Mouse (Mus musculus) right cerebral cortex, adult 18-20 months (tissue): ENCODE data around the gene Gm10065.
"Not testable (repeated sequence)": the region's sequence is repeated elsewhere in the genome, so short reads cannot be mapped to it uniquely, and the experiment has no call there.

Experiments used
- DNase-seq: peaks from one replicate; pipeline ENCODE4 v3.0.0; 2022; ENCODE audit warnings: mixed read lengths

Gene Gm10065

DNA sequence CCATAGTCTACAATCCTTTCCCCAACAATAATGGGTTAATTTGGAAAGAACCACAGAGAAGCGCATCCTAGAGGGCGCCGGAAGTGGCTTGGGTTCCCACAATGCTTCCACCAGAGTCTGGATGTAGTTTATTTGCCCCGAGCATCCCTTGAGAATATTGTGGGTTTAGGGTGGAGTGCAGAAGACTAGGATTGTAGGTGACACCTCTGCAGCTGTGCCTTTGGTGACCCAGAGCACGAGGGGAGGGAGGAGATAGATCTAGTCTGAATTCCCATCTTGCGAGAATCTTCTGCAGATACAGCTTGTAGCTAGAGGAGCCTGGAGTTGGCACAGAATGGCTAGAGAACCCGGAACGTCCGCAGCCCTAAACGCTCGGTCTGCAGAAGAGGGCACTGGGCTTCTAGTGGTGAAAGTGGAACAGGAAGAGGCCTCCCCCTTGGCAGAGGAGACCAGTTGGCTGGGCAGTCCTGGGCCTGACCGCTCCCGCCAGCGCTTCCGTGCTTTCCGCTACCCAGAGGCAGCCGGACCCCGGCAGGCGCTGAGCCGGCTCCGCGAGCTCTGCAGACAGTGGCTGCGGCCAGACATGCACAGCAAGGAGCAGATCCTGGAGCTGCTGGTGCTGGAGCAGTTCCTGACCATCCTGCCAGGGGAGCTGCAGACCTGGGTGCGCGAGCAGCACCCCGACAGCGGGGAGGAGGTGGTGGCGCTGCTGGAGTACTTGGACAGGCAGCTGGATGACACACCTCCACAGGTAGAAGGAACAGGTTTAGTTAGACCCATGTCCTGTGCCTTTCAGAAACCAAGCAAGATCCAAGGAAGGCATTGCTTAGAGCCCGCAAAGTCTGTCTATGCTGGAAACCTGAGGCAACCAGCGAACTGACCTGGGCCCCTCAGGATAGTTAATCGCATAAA, at the start of gene Gm10065, which contains the start of gene Zkscan4:
TSS of gene Gm10065 (minus strand) at position 683 of the 912 bp plus-strand sequence.
TSS of gene Zkscan4 (plus strand) at position 149 of the 912 bp plus-strand sequence.
- peak; percentile 84 for DNase-seq

- peak; percentile 84 for DNase-seq
These were observed 27.0 kb upstream of the Gm10065 start for GRCm38 (mm10) chr13:21506221-21506649.

GRCm38 (mm10) chr13:21502296-21502695, 23.1 kb upstream of the Gm10065 start:
- DNase-seq: no peak

- not testable (repeated sequence) for DNase-seq
These were observed 21.9 kb upstream of the Gm10065 start, which contains the start of gene Gm11273 for GRCm38 (mm10) chr13:21501182-21501581. Gene Gm11273 (minus strand): TSS chr13:21501418.

DNA sequence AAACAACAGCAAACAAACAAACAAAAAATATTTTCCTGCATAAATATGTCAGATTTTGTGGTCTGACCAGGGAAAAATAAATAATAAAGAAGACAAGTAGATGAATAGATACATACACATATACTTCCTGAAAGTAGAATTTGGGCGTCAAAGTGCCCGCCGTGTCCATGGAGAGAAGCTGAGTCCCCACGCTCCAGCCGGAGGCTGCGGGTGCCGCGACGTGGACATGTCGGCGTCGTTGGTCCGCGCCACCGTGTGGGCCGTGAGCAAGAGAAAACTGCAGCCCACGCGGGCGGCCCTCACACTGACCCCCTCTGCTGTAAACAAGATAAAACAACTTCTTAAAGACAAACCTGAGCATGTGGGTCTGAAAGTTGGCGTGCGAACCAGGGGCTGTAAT, 15.8 kb upstream of the Gm10065 start, which contains the start of gene AK157302:
TSS of gene AK157302 (plus strand) at position 144 of the 400 bp plus-strand sequence.
- DNase-seq: no peak

GRCm38 (mm10) chr13:21492847-21493246, 13.6 kb upstream of the Gm10065 start:
- DNase-seq: no peak

DNA sequence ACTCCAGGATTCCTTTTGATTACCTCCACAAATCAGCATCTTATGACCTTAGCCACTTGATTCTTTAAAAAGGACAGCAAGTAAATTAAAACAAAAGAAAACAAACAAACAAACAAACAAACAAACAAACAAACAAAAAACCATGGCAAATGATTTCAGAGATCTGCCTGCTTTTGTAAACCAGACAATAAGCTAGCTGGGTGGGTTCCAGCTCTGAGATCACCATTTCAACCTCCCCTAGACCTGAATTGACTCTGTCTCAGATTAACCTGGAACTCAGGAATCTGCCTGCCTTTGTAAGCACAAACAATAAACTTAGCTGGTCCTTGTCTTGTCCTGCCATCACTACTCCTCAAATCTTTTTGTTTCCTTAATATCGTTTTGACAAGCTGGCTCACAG, 7.6 kb upstream of the Gm10065 start:
- DNase-seq: no peak

DNA sequence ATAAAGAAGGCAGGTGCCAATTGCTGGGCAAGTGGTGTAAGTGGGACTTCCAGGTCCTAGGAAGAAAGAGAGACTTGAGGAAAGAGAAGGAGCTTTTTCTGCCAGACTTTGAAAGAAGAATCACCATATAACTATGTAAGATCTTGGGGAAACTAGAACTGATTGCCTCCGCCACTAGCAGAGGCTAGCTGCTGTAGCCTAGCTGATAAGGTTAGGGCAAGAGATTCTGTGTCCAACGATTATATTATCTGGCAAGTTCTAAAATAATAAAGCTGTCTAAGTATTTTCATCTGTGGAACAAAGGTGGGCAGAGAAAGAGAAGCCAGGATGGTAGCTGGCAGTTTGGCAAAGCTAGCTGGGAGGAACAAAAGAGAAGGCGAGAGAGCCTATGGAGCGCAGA, 6.8 kb downstream of the Gm10065 start:
- no peak for DNase-seq

GRCm38 (mm10) chr13:21469097-21469496, 10.1 kb downstream of the Gm10065 start:
- DNase-seq: no peak

DNA sequence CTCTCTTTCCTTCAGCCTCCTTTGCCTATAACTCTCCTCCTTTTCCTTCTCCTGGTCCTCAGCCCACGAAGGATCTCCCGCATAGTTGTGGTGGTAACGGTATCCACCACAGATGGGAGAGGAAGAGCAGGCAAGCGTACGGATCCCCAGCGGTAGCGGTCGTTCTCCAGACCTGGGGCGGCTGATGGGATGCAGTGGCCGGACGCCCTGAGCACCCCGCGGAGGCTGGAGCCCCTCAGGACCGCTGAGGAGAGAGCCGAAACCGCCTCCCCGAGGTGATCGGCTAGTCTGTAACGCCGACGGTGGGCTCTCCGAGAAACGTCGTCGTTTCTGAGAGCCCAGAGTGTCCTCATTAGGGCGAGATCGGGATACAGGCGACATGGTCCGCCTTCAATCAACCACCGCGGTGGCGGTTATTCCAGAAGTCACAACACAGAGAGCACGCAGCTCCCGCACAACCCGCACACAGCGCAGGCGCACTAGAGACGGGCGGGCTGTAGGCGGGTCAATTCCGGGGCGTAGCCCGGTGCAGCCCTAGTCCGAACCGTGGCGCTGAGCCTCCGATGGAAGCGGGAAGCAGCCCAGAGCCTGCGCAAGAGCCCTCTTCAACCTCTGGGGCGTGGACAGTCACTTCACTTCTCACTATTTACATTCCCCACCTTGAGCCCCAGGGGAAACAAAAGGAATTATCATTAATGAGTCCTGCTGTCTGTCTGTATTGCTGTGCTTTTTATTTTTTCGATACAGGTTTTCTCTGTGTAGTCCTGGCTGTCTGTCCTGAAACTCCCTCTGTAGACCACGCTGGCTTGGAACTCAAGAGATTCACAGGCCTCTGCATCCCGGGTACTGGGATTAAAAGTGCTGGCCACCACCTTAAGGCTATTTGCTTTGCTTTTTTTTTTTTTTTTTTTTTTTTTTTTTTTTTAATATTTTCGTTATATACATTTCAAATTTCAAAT, 10.9 kb downstream of the Gm10065 start, which contains the start of gene Nkapl:
TSS of gene Nkapl (minus strand) at position 449 of the 959 bp plus-strand sequence.
- peak; percentile 83 for DNase-seq

- no peak for DNase-seq
These were observed 11.9 kb downstream of the Gm10065 start for GRCm38 (mm10) chr13:21467336-21467735.

GRCm38 (mm10) chr13:21462516-21462915, 16.7 kb downstream of the Gm10065 start:
- DNase-seq: not testable (repeated sequence)

- no peak for DNase-seq
These were observed 22.9 kb downstream of the Gm10065 start for GRCm38 (mm10) chr13:21456347-21456746.

DNA sequence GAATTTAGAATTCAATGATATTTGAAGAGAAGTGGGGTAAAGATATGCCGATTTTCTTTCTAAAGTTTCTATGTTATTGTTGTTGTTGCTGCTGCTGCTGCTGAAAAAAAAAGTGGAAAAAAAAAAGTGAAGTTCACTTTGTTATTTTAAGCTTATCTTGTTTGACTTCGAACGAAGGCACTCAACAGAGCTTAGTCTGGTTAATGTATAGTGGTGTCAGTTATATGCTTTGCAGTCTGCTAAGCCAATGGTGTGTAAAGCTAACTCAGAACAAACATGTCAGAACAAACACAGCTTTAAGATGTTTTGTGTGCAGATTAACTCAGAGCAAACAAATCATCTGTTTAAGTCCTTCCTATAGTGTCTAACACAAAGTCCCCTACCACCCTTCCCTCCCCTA, 25.1 kb downstream of the Gm10065 start:
- DNase-seq: no peak

- DNase-seq: peak; percentile 89
These were observed 25.8 kb downstream of the Gm10065 start, which contains the start of gene Zscan26 for GRCm38 (mm10) chr13:21453449-21453848. Gene Zscan26 (minus strand): TSS chr13:21453730.

GRCm38 (mm10) chr13:21453042-21453441, 26.2 kb downstream of the Gm10065 start:
- DNase-seq: no peak

- DNase-seq: no peak
These were observed 31.2 kb downstream of the Gm10065 start for GRCm38 (mm10) chr13:21447856-21448614.

- DNase-seq: no peak
These were observed 32.4 kb downstream of the Gm10065 start for GRCm38 (mm10) chr13:21446796-21447195.

- DNase-seq: no peak
These were observed 38.1 kb downstream of the Gm10065 start for GRCm38 (mm10) chr13:21441207-21441572.

DNA sequence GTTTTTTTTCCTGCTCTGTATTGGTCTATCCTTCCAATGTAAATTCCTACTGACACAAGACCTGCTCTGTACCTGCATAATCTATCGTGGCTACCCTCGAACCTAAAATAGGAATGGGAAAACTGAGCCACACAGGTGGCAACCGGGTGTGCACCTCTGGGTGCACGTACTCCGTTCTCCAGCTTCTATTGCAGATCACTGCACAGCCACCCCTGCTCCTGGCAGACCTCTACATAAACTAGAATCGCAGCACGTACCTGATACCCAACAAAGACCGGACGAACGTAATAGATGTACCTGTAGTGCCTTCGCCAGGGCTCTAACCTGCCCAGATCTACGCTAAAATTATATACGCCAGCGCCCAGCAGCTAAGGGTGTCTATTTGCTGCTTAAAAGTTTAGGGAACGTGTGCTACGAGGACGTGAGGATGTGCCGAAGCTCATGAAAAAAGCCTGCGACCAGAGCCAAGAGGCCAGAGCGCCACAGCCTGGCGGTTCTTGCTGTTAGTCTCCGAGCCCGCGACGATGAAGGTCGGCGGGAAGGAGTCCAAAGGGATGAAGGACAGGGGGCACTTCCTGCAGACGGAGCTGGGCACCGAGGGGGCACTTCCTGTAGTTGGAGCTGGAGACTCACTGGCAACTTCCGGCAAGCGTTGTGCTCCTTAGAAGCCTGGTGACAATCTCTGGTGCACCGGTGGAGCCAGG, 38.6 kb downstream of the Gm10065 start, which contains the start of gene Pgbd1:
TSS of gene Pgbd1 (minus strand) at position 556 of the 704 bp plus-strand sequence.
- peak; percentile 81 for DNase-seq

- DNase-seq: no peak
These were observed 43.8 kb downstream of the Gm10065 start for GRCm38 (mm10) chr13:21435476-21435875.
